Mouse (Mus musculus) spleen, embryonic (tissue): ENCODE data around the gene Ak4.
"Not testable (repeated sequence)": the region's sequence is repeated elsewhere in the genome, so short reads cannot be mapped to it uniquely, and the experiment has no call there.

ENCODE experiments used
- CTCF ChIA-PET: fragments of 350-600 bp; sonication (Branson Sonifier 250); formaldehyde crosslinking; loops from one replicate; lab custom pipeline; 2022; lab: Charles Lee

Gene Ak4

GRCm38 (mm10) chr4:101423571-101423970 lies 4.5 kb downstream of the Ak4 start:
- CTCF ChIA-PET: interaction anchor here (0.7 kb wide), 1 partner anchor 1421 kb away, joined by 5 read pairs; no protein-coding TSS in a partner anchor

- CTCF ChIA-PET: no interaction called here
Measured at GRCm38 (mm10) chr4:101424495-101424894, 5.4 kb downstream of the Ak4 start.

GRCm38 (mm10) chr4:101425119-101425518 lies 6.0 kb downstream of the Ak4 start:
- CTCF ChIA-PET: no interaction called here

GRCm38 (mm10) chr4:101425666-101426065 lies 6.6 kb downstream of the Ak4 start:
- CTCF ChIA-PET: no interaction called here

- CTCF ChIA-PET: no interaction called here
Measured at GRCm38 (mm10) chr4:101426566-101426965, 7.5 kb downstream of the Ak4 start.

- CTCF ChIA-PET: no interaction called here
Measured at GRCm38 (mm10) chr4:101427886-101428680, 9.0 kb downstream of the Ak4 start.

GRCm38 (mm10) chr4:101429073-101429472 lies 10.0 kb downstream of the Ak4 start:
- CTCF ChIA-PET: no interaction called here

- CTCF ChIA-PET: no interaction called here
Measured at GRCm38 (mm10) chr4:101430000-101430399, 10.9 kb downstream of the Ak4 start.

GRCm38 (mm10) chr4:101436761-101437512 lies 17.9 kb downstream of the Ak4 start:
- CTCF ChIA-PET: interaction anchor here (0.5 kb wide), 1 partner anchor 74 kb away, joined by 8 read pairs; no protein-coding TSS in a partner anchor

GRCm38 (mm10) chr4:101438271-101438670 lies 19.2 kb downstream of the Ak4 start:
- CTCF ChIA-PET: no interaction called here

- CTCF ChIA-PET: no interaction called here
Measured at GRCm38 (mm10) chr4:101439738-101440389, 20.8 kb downstream of the Ak4 start.

GRCm38 (mm10) chr4:101442791-101443190 lies 23.7 kb downstream of the Ak4 start:
- CTCF ChIA-PET: interaction anchor here (0.6 kb wide), 1 partner anchor 28 kb away, joined by 4 read pairs; no protein-coding TSS in a partner anchor

- CTCF ChIA-PET: no interaction called here
Measured at GRCm38 (mm10) chr4:101443419-101443991, 24.4 kb downstream of the Ak4 start.

GRCm38 (mm10) chr4:101445660-101446059 lies 26.6 kb downstream of the Ak4 start:
- CTCF ChIA-PET: no interaction called here

- CTCF ChIA-PET: not testable (repeated sequence)
Measured at GRCm38 (mm10) chr4:101446606-101447005, 27.5 kb downstream of the Ak4 start.

GRCm38 (mm10) chr4:101448701-101449100 lies 29.6 kb downstream of the Ak4 start:
- CTCF ChIA-PET: no interaction called here

- CTCF ChIA-PET: no interaction called here
Measured at GRCm38 (mm10) chr4:101449344-101449743, 30.3 kb downstream of the Ak4 start.

- CTCF ChIA-PET: no interaction called here
Measured at GRCm38 (mm10) chr4:101450150-101450780, 31.2 kb downstream of the Ak4 start.

- CTCF ChIA-PET: interaction anchor here (0.6 kb wide), 1 partner anchor 1807 kb away, joined by 3 read pairs; no protein-coding TSS in a partner anchor
Measured at GRCm38 (mm10) chr4:101451089-101451488, 32.0 kb downstream of the Ak4 start.

- CTCF ChIA-PET: no interaction called here
Measured at GRCm38 (mm10) chr4:101452829-101453228, 33.8 kb downstream of the Ak4 start.

- CTCF ChIA-PET: no interaction called here
Measured at GRCm38 (mm10) chr4:101457176-101457575, 38.1 kb downstream of the Ak4 start.
